Mouse (Mus musculus) embryo, embryonic 10.5 days (tissue): ENCODE measurements around the gene Plin4.

Experiments
- DNase-seq: peaks from one replicate; pipeline ENCODE4 v3.0.0-alpha.2; 2015; ENCODE audit warnings: low spot score

Gene Plin4

DNA sequence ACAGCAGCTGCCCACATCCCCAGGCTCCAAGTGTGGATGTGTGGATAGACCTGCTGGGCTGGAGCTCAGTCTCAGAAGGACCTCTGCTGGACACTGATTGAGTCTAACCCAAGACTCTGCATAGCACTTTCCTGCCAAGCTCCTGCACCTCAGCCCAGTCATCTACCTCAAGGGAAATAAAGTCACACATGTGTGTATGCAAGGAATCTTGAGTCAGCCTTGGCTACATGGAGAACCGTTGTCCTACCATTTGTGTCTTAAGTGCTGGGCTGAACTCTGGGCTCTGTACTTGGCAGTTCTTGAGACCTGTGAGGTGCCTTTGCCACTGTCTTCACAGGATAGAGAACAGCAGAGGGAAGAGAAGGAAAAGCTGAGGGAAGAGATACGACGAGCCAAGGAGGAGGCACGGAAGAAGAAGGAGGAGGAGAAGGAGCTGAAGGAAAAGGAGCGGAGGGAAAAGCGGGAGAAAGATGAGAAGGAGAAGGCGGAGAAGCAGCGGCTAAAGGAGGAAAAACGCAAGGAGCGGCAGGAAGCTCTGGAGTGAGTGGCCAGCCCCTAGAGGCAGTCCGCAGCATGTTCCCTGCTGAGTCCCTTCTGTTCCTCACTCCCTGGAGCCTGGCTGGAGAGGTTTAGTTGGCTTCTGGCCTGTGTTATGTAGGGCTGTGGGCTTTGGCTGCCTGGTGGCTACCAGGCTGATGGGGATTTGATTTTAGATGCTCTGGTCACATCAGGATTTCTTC is 52.1 kb downstream of the Plin4 start:
- no peak for DNase-seq

- no peak for DNase-seq
These were observed 53.5 kb downstream of the Plin4 start for GRCm38 (mm10) chr17:56055945-56056678.

GRCm38 (mm10) chr17:56054938-56055337 is 54.7 kb downstream of the Plin4 start:
- DNase-seq = no peak

DNA sequence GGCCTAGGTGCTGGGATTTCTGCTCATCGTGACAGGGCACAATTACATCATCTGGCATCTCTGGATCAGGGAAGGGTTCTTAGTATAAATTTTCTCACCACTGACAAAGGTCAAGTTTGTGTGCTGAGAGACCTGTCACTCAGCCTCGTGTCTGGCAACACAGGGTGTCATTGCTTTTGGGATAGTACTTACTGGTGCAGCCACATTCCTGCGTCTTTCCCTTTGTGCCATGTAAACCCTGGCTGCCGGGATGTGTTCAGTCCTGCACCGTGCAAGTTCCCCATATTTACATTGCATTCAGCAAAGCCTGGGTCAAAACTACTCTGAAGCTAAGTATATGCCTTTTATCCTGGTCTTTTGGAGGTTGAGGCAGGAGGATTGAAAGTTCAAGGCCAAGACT is 58.2 kb downstream of the Plin4 start:
- no peak for DNase-seq
